Mouse (Mus musculus) MEL (cell line): Measurements from ENCODE around the gene Gm11111.

Source experiments
- CTCF ChIP-seq, 3 experiments: IDR thresholded peaks in 2 of 3; conservative IDR thresholded peaks in 1 of 3; 2 replicates each; pipeline ENCODE4 v1.5.1; 2011 to 2012; ENCODE audit warnings: low read length in 3 of 3, low read depth in 2 of 3, mild to moderate bottlenecking in 2 of 3, improper control_type of control experiment in 1 of 3, inconsistent platforms in 1 of 3, mixed read lengths in 1 of 3, moderate library complexity in 1 of 3; ENCODE audit not compliant: control insufficient read depth in 1 of 3, insufficient read depth in 1 of 3, poor library complexity in 1 of 3, severe bottlenecking in 1 of 3
- EP300 ChIP-seq, 2 experiments: IDR thresholded peaks; 2 replicates each; pipeline ENCODE4 v1.6.1; 2011; ENCODE audit warnings: improper control_type of control experiment in 2 of 2, low read length in 2 of 2, low read depth in 1 of 2, mild to moderate bottlenecking in 1 of 2
- ETS1 ChIP-seq: IDR thresholded peaks from 2 replicates; pipeline ENCODE4 v1.6.1; 2012; ENCODE audit warnings: low read depth, mild to moderate bottlenecking, inconsistent platforms, low read length, improper control_type of control experiment, moderate library complexity
- GABPA ChIP-seq: IDR thresholded peaks from 2 replicates; pipeline ENCODE4 v1.6.1; 2012; ENCODE audit warnings: low read depth, mild to moderate bottlenecking, inconsistent platforms, low read length, improper control_type of control experiment, moderate library complexity
- GATA1 ChIP-seq: IDR thresholded peaks from 2 replicates; pipeline ENCODE4 v1.6.1; 2011; ENCODE audit warnings: low read depth, low read length, improper control_type of control experiment
- KAT2A ChIP-seq: conservative IDR thresholded peaks from 2 replicates; pipeline ENCODE4 v1.6.1; 2012; ENCODE audit warnings: low read depth, low read length, improper control_type of control experiment, inconsistent platforms
- MAX ChIP-seq: IDR thresholded peaks from 2 replicates; pipeline ENCODE4 v1.6.1; 2011; ENCODE audit warnings: low read length, improper control_type of control experiment
- MEF2A ChIP-seq: IDR thresholded peaks from 2 replicates; pipeline ENCODE4 v1.6.1; 2014; ENCODE audit warnings: low read depth, mild to moderate bottlenecking, inconsistent platforms, low read length, improper control_type of control experiment; ENCODE audit not compliant: poor library complexity, insufficient replicate concordance, severe bottlenecking; ENCODE audit errors: extremely low read depth
- POLR2A ChIP-seq, 2 experiments: IDR thresholded peaks; 2 replicates each; pipeline ENCODE4 v1.6.1; 2011 to 2012; ENCODE audit warnings: low read length in 2 of 2, mild to moderate bottlenecking in 2 of 2, control low read depth in 1 of 2, improper control_type of control experiment in 1 of 2, low read depth in 1 of 2, moderate library complexity in 1 of 2; ENCODE audit not compliant: control insufficient read depth in 1 of 2, insufficient read depth in 1 of 2, poor library complexity in 1 of 2
- POLR2AphosphoS2 ChIP-seq: IDR thresholded peaks from 2 replicates; pipeline ENCODE4 v1.6.1; 2011; ENCODE audit warnings: low read length, improper control_type of control experiment

DNA sequence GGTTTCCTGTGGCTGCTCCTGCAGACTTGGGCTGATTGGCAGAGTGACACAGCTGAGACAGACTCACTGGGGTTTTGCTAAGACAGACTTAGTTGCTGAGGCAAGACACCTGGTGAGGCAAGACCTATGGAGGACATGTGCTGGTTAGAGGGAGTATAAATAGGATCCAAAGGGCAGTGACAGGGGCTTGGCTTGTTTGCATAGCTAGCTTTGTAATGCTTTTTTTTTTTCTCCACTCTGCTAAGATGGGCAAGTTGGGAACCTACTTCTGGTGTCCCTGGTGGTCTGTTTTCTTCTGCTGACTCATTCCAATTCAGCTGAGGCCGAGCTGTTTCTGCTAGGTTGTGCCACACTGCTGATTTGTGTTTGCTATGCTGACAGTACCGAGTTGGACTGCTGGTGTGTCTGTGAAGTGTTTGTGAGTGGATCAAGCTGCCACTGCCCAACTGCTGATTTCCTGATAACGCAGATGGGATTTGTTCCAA is 16.6 kb downstream of the Gm11111 start:
- TF ChIP-seq GABPA (no peak), POLR2A (IDR thresholded peaks at IDR 0.05; ENCODE audit: control insufficient read depth in 1 of 2, insufficient read depth in 1 of 2, low read depth in 1 of 2, low read length in 2 of 2, poor library complexity in 1 of 2) (no peak), POLR2AphosphoS2 (no peak), KAT2A (no peak), MAX (no peak), EP300 (IDR thresholded peaks at IDR 0.05; ENCODE audit: low read depth in 1 of 2, low read length in 2 of 2) (no peak), ETS1 (no peak), GATA1 (no peak), CTCF (IDR thresholded peaks at IDR 0.05 in 2 of 3, conservative IDR thresholded peaks at IDR 0.05 in 1 of 3; ENCODE audit: control insufficient read depth in 1 of 3, insufficient read depth in 1 of 3, low read depth in 2 of 3, low read length in 3 of 3, poor library complexity in 1 of 3, severe bottlenecking in 1 of 3) (no peak), MEF2A (no peak)
